Mouse (Mus musculus) CH12.LX (cell line): ENCODE results near the gene Bcl2l11. TPM values are rescaled to one million over a fixed set of nuclear protein-coding genes. Genes with fewer than 3 reads are reported as not detected.

ENCODE experiments used
- DNase-seq: peaks from one replicate; pipeline ENCODE4 v3.0.0-alpha.2; 2013; ENCODE audit errors: extremely low read depth
- H3K27ac ChIP-seq: 2 replicates; pipeline ENCODE4 v1.5.1; 2012; ENCODE audit warnings: low read depth, mild to moderate bottlenecking, control low read depth, moderate library complexity; ENCODE audit not compliant: insufficient read depth
- H3K27me3 ChIP-seq: replicated peaks from 2 replicates; pipeline ENCODE3; 2012; ENCODE audit warnings: inconsistent platforms
- H3K36me3 ChIP-seq, 2 experiments: replicated peaks in 1 of 2; 2 replicates each; pipeline versions ENCODE3 to v1.6.1; 2012; ENCODE audit warnings: inconsistent platforms in 1 of 2, low read length in 1 of 2, mild to moderate bottlenecking in 1 of 2, mixed read lengths in 1 of 2, moderate library complexity in 1 of 2; ENCODE audit not compliant: control insufficient read depth in 1 of 2, insufficient read depth in 1 of 2
- H3K4me1 ChIP-seq, 2 experiments: 2 replicates each; pipeline ENCODE4 v1.6.1; 2012; ENCODE audit warnings: inconsistent platforms in 1 of 2, moderate library complexity in 1 of 2; ENCODE audit not compliant: insufficient read depth in 2 of 2, control insufficient read depth in 1 of 2
- H3K4me2 ChIP-seq: 2 replicates; pipeline ENCODE4 v1.6.1; 2012; ENCODE audit warnings: low read depth, mild to moderate bottlenecking, control low read depth; ENCODE audit not compliant: poor library complexity, insufficient read depth, severe bottlenecking
- H3K4me3 ChIP-seq, 3 experiments: fragments of 150-350 bp in 1 of 3; sonication (generic) in 1 of 3; replicated peaks in 1 of 3; 2 replicates each; pipeline versions ENCODE3 to v1.5.1; 2011 to 2012; ENCODE audit warnings: low read depth in 2 of 3, low read length in 2 of 3, mild to moderate bottlenecking in 2 of 3, moderate library complexity in 2 of 3, control low read depth in 1 of 3, improper control_type of control experiment in 1 of 3, inconsistent platforms in 1 of 3, mixed read lengths in 1 of 3; ENCODE audit not compliant: poor library complexity in 1 of 3
- H3K79me2 ChIP-seq: replicated peaks from 2 replicates; pipeline ENCODE4 v1.6.1; 2012; ENCODE audit warnings: mild to moderate bottlenecking, moderate library complexity; ENCODE audit not compliant: control insufficient read depth, poor library complexity, insufficient read depth, severe bottlenecking; ENCODE audit errors: extremely low read depth
- H3K9ac ChIP-seq: 2 replicates; pipeline ENCODE4 v1.6.1; 2012; ENCODE audit warnings: low read depth, mild to moderate bottlenecking, control low read depth, moderate library complexity; ENCODE audit not compliant: insufficient read depth
- H3K9me3 ChIP-seq: replicated peaks from 2 replicates; pipeline ENCODE3; 2012; ENCODE audit warnings: low read length, inconsistent platforms, mixed read lengths
- BHLHE40 ChIP-seq: IDR thresholded peaks from 2 replicates; pipeline ENCODE4 v1.6.1; 2011; ENCODE audit warnings: mild to moderate bottlenecking, low read depth, low read length, improper control_type of control experiment
- CHD1 ChIP-seq: IDR thresholded peaks from 2 replicates; pipeline ENCODE4 v1.6.1; 2012; ENCODE audit warnings: low read depth, low read length, improper control_type of control experiment, inconsistent platforms
- CTCF ChIP-seq, 2 experiments: IDR thresholded peaks in 1 of 2; conservative IDR thresholded peaks in 1 of 2; 2 replicates each; pipeline ENCODE4 v1.5.1; 2011 to 2012; ENCODE audit warnings: low read depth in 2 of 2, low read length in 2 of 2, improper control_type of control experiment in 1 of 2, inconsistent platforms in 1 of 2, mild to moderate bottlenecking in 1 of 2, moderate library complexity in 1 of 2
- ELF1 ChIP-seq: IDR thresholded peaks from 2 replicates; pipeline ENCODE4 v1.6.1; 2014; ENCODE audit warnings: low read depth, mild to moderate bottlenecking, inconsistent platforms, low read length, improper control_type of control experiment
- EP300 ChIP-seq: IDR thresholded peaks from 2 replicates; pipeline ENCODE4 v1.6.1; 2011; ENCODE audit warnings: low read length, improper control_type of control experiment
- IRF4 ChIP-seq: IDR thresholded peaks from 2 replicates; pipeline ENCODE4 v1.6.1; 2014; ENCODE audit warnings: low read depth, mild to moderate bottlenecking, inconsistent platforms, low read length, improper control_type of control experiment
- JUN ChIP-seq: IDR thresholded peaks from 2 replicates; pipeline ENCODE4 v1.6.1; 2011; ENCODE audit warnings: low read depth, mild to moderate bottlenecking, low read length, improper control_type of control experiment, moderate library complexity; ENCODE audit not compliant: insufficient read depth
- JUND ChIP-seq: conservative IDR thresholded peaks from 2 replicates; pipeline ENCODE4 v1.6.1; 2011; ENCODE audit warnings: low read depth, low read length, improper control_type of control experiment
- MAFK ChIP-seq: IDR thresholded peaks from 2 replicates; pipeline ENCODE4 v1.6.1; 2011; ENCODE audit warnings: low read length, improper control_type of control experiment; ENCODE audit not compliant: insufficient replicate concordance
- MEF2A ChIP-seq: IDR thresholded peaks from 2 replicates; pipeline ENCODE4 v1.6.1; 2014; ENCODE audit warnings: low read depth, mild to moderate bottlenecking, inconsistent platforms, low read length, improper control_type of control experiment, borderline replicate concordance
- MXI1 ChIP-seq: IDR thresholded peaks from 2 replicates; pipeline ENCODE4 v1.6.1; 2011; ENCODE audit warnings: mild to moderate bottlenecking, low read depth, low read length, improper control_type of control experiment
- NELFE ChIP-seq: IDR thresholded peaks from 2 replicates; pipeline ENCODE4 v1.6.1; 2011; ENCODE audit warnings: low read depth, low read length, improper control_type of control experiment
- POLR2A ChIP-seq: IDR thresholded peaks from 2 replicates; pipeline ENCODE4 v1.6.1; 2011; ENCODE audit warnings: low read depth, mild to moderate bottlenecking, improper control_type of control experiment, low read length
- POLR2AphosphoS2 ChIP-seq: IDR thresholded peaks from 2 replicates; pipeline ENCODE4 v1.6.1; 2011; ENCODE audit warnings: low read depth, low read length, improper control_type of control experiment
- SIN3A ChIP-seq: IDR thresholded peaks from 2 replicates; pipeline ENCODE4 v1.6.1; 2012; ENCODE audit warnings: low read length, improper control_type of control experiment, inconsistent platforms
- SMC3 ChIP-seq: IDR thresholded peaks from 2 replicates; pipeline ENCODE4 v1.6.1; 2011; ENCODE audit warnings: low read depth, low read length, improper control_type of control experiment
- ZC3H11A ChIP-seq: IDR thresholded peaks from 2 replicates; pipeline ENCODE4 v1.6.1; 2012; ENCODE audit warnings: low read depth, mild to moderate bottlenecking, inconsistent platforms, low read length, improper control_type of control experiment
- ZKSCAN1 ChIP-seq: IDR thresholded peaks from 2 replicates; pipeline ENCODE4 v1.6.1; 2012; ENCODE audit warnings: low read depth, inconsistent platforms, low read length, improper control_type of control experiment, borderline replicate concordance
- dilution Hi-C: fragments of 300-500 bp; cut with MboI; formaldehyde crosslinking; loops from 2 replicates; pipeline ENCODE4 v1.14.3; 2020; ENCODE audit warnings: low sequenced_read_pairs; ENCODE audit not compliant: extremely low pct_unique_long_range_greater_than_20kb, extremely low pct_ligation_motif_present
- in situ Hi-C: fragments of 300-500 bp; cut with MboI; formaldehyde crosslinking; loops from 3 replicates; pipeline ENCODE4 v1.14.3; 2019; ENCODE audit warnings: low sequenced_read_pairs, low pct_ligation_motif_present, low pct_unique_long_range_greater_than_20kb, mixed read lengths
- polyA plus RNA-seq: library from polyadenylated mRNA; unstranded; fragments of >175 nt; gene quantifications from 2 replicates; pipeline ENCODE4 v1.2.1, GENCODE M21; 2012; ENCODE audit warnings: low read depth; ENCODE audit not compliant: insufficient read length
- total RNA-seq, 2 experiments: library from RNA; depleted of rRNA; stranded (reverse); fragments of 300-350 nt in 1 of 2; fragments of >200 nt in 1 of 2; gene quantifications; 2 replicates each; pipeline ENCODE4 v1.2.3; 2012 to 2014

Gene Bcl2l11
- total and polyA plus RNA-seq, 3 experiments: 7.8 to 24.6 (median 11.6) TPM

GRCm38 (mm10) chr2:128189691-128190090 is 63.9 kb downstream of the Bcl2l11 start:
- in situ Hi-C loops: no loop called here
- no peak for TF ChIP-seq ZKSCAN1
- 0 out of 2 replicates have a peak, but pooled peaks have one; percentile 17 for TF ChIP-seq ELF1
- TF ChIP-seq EP300: no peak
- TF ChIP-seq, all 38 proteins: peak for 1
- Histone ChIP-seq H3K9ac (no peak overlapping the region; the same call in 1 of the 2 replicates), H3K4me2 (peak overlapping the region; percentile 44), H3K27ac (no peak overlapping the region), H3K4me3 (peak overlapping the region in 1 of 3 experiments; percentile 17), H3K9me3 (no peaks in the 10 kb centered on the region), H3K27me3 (no peaks in the 10 kb centered on the region), H3K79me2 (no peaks in the 10 kb centered on the region), H3K36me3 (no peaks in the 10 kb centered on the region), H3K4me1 (peaks cover 10 to 45% of the 10 kb centered on the region in 2 experiments)
- DNase-seq: no peak
- dilution Hi-C loops: no loop called here

DNA sequence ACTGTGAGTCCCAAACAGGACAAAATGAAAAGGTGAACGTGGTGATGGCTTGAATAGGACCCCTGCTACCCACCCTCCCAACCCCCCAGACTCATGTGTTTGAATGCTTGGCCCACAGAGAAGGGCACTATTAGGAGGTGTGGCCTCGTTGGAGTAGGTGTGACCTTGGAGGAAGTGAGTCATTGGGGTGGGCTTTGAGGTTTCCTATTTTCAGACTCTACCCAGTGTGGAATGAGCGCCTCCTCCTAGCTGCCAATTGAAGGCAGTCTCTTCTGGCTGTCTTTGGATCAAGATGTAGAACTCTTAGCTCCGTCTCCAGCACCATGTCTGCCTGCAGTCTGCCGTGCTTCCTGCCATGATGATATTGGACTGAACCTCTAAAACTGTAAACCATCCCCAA is 64.4 kb downstream of the Bcl2l11 start:
- in situ Hi-C loops: no loop called here
- H3K4me2 ChIP-seq: peak overlapping the region; percentile 44
- H3K9ac ChIP-seq: no peak overlapping the region; the same call in 1 of the 2 replicates
- H3K36me3 ChIP-seq: no peaks in the 10 kb centered on the region
- no peaks in the 10 kb centered on the region for H3K79me2 ChIP-seq
- no peaks in the 10 kb centered on the region for H3K9me3 ChIP-seq
- peak; percentile 61 for DNase-seq
- H3K4me3 ChIP-seq: no peak overlapping the region
- TF ChIP-seq JUN (0 out of 2 replicates have a peak, but pooled peaks have one; percentile 15), MEF2A (no peak; the same call in 1 of the 2 replicates), JUND (0 out of 2 replicates have a peak, but pooled peaks have one; percentile 36), MXI1 (no peak), IRF4 (0 out of 2 replicates have a peak, but pooled peaks have one; percentile 15), CHD1 (no peak), SIN3A (no peak)
- H3K27me3 ChIP-seq: no peaks in the 10 kb centered on the region
- dilution Hi-C loops: no loop called here
- H3K4me1 ChIP-seq: peaks cover 10 to 45% of the 10 kb centered on the region in 2 experiments
- H3K27ac ChIP-seq: no peak overlapping the region

DNA sequence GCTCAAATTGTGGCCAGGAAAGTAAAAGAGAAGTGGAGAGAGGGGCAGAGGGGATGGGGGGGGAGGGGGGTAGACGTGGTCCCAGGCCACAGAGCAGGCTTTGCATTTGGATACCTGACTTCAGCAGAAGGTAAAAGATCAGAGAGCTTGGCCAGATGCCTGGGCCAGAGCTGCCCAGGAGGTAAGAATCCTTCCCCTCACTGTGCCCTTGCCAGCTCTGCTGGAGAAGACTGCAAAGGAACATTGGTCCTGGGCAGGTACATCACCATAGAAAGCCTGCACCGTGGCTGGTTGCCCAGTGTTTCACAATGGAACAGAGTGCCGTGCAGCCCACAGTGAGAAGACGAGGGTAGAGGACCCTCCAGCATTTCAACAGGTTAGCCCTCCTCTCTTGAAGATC is 67.6 kb downstream of the Bcl2l11 start:
- H3K4me3 ChIP-seq: no peak overlapping the region
- TF ChIP-seq ZC3H11A (no peak), CTCF (conservative IDR thresholded peaks at IDR 0.05 in 1 of 2, IDR thresholded peaks at IDR 0.05 in 1 of 2; ENCODE audit: low read depth in 2 of 2, low read length in 2 of 2) (no peak), MAFK (no peak), SMC3 (no peak), NELFE (no peak), ELF1 (no peak), IRF4 (no peak), BHLHE40 (no peak), POLR2AphosphoS2 (no peak), POLR2A (no peak), JUN (no peak)
- dilution Hi-C loops: no loop called here

More for the DNA sequence above, 67.6 kb downstream of the Bcl2l11 start:
- Histone ChIP-seq H3K27ac (no peak overlapping the region), H3K36me3 (no peaks in the 10 kb centered on the region), H3K9ac (no peak overlapping the region), H3K9me3 (no peaks in the 10 kb centered on the region), H3K27me3 (no peaks in the 10 kb centered on the region), H3K79me2 (no peaks in the 10 kb centered on the region), H3K4me2 (no peak overlapping the region), H3K4me1 (peaks cover 19 to 62% of the 10 kb centered on the region in 2 experiments)
- in situ Hi-C loops: no loop called here
- DNase-seq: no peak
